Mouse (Mus musculus): ENCODE results near the gene Nup107. TPM values are rescaled to one million over a fixed set of nuclear protein-coding genes. Genes with fewer than 3 reads are reported as not detected.

Nup107 gene
- polyA plus RNA-seq, 1 experiment from 2014 or later = 55.1 TPM

- Histone ChIP-seq H3K4me2 (ENCODE audit: low read depth, low read length) (no peak overlapping the region), H3K9ac (ENCODE audit: low read length) (no peak overlapping the region), H3K4me3 (ENCODE audit: low read length) (no peak overlapping the region), H3K27me3 (ENCODE audit: control insufficient read depth, insufficient read depth, low read length) (no peaks in the 10 kb centered on the region), H3K36me3 (ENCODE audit: control insufficient read depth, insufficient read depth) (peaks cover 57% of the 10 kb centered on the region), H3K9me3 (replicated peaks; ENCODE audit: control insufficient read depth, low read length) (no peaks in the 10 kb centered on the region; the same call in 1 of the 2 replicates), H3K27ac (ENCODE audit: low read length) (no peak overlapping the region), H3K4me1 (ENCODE audit: control insufficient read depth, insufficient read depth, low read length) (no peaks in the 10 kb centered on the region)
- ATAC-seq (replicated peaks; ENCODE audit: extremely low read depth, insufficient read depth, low FRiP score) = no peak
- 97% methylated on average over 7 of the region's 7 CpGs for WGBS
Measured at GRCm38 (mm10) chr10:117752304-117752821, 40.1 kb downstream of the Nup107 start.

GRCm38 (mm10) chr10:117751744-117752143, 40.8 kb downstream of the Nup107 start:
- H3K9me3 ChIP-seq (replicated peaks; ENCODE audit: control insufficient read depth, low read length) = no peaks in the 10 kb centered on the region; the same call in 1 of the 2 replicates
- H3K27ac ChIP-seq (ENCODE audit: low read length) = no peak overlapping the region
- 90% methylated on average over 6 of the region's 6 CpGs for WGBS
- no peaks in the 10 kb centered on the region for H3K4me1 ChIP-seq (ENCODE audit: control insufficient read depth, insufficient read depth, low read length)
- no peak overlapping the region for H3K9ac ChIP-seq (ENCODE audit: low read length)
- no peak overlapping the region for H3K4me3 ChIP-seq (ENCODE audit: low read length)
- no peak overlapping the region for H3K4me2 ChIP-seq (ENCODE audit: low read depth, low read length)
- peaks cover 51% of the 10 kb centered on the region for H3K36me3 ChIP-seq (ENCODE audit: control insufficient read depth, insufficient read depth)
- no peak for ATAC-seq (replicated peaks; ENCODE audit: extremely low read depth, insufficient read depth, low FRiP score)
- H3K27me3 ChIP-seq (ENCODE audit: control insufficient read depth, insufficient read depth, low read length) = no peaks in the 10 kb centered on the region

- 97% methylated on average over 14 of the region's 14 CpGs for WGBS
- ATAC-seq (replicated peaks; ENCODE audit: extremely low read depth, insufficient read depth, low FRiP score) = no peak
- Histone ChIP-seq H3K4me2 (ENCODE audit: low read depth, low read length) (no peak overlapping the region), H3K9ac (ENCODE audit: low read length) (no peak overlapping the region), H3K4me1 (ENCODE audit: control insufficient read depth, insufficient read depth, low read length) (no peaks in the 10 kb centered on the region), H3K4me3 (ENCODE audit: low read length) (no peak overlapping the region), H3K27ac (ENCODE audit: low read length) (no peak overlapping the region), H3K9me3 (replicated peaks; ENCODE audit: control insufficient read depth, low read length) (no peaks in the 10 kb centered on the region; the same call in 1 of the 2 replicates), H3K36me3 (ENCODE audit: control insufficient read depth, insufficient read depth) (peaks cover 46% of the 10 kb centered on the region), H3K27me3 (ENCODE audit: control insufficient read depth, insufficient read depth, low read length) (no peaks in the 10 kb centered on the region)
Measured at GRCm38 (mm10) chr10:117751282-117751610, 41.3 kb downstream of the Nup107 start.

- no peaks in the 10 kb centered on the region; the same call in 1 of the 2 replicates for H3K9me3 ChIP-seq (replicated peaks; ENCODE audit: control insufficient read depth, low read length)
- H3K9ac ChIP-seq (ENCODE audit: low read length) = no peak overlapping the region
- WGBS = 96% methylated on average over 5 of the region's 5 CpGs
- no peak for ATAC-seq (replicated peaks; ENCODE audit: extremely low read depth, insufficient read depth, low FRiP score)
- no peak overlapping the region for H3K4me3 ChIP-seq (ENCODE audit: low read length)
- no peaks in the 10 kb centered on the region for H3K4me1 ChIP-seq (ENCODE audit: control insufficient read depth, insufficient read depth, low read length)
- H3K4me2 ChIP-seq (ENCODE audit: low read depth, low read length) = no peak overlapping the region
- no peaks in the 10 kb centered on the region for H3K27me3 ChIP-seq (ENCODE audit: control insufficient read depth, insufficient read depth, low read length)
- peaks cover 42% of the 10 kb centered on the region for H3K36me3 ChIP-seq (ENCODE audit: control insufficient read depth, insufficient read depth)
- no peak overlapping the region for H3K27ac ChIP-seq (ENCODE audit: low read length)
Measured at GRCm38 (mm10) chr10:117750529-117751281, 41.8 kb downstream of the Nup107 start.

GRCm38 (mm10) chr10:117749787-117750343, 42.6 kb downstream of the Nup107 start:
- no peaks in the 10 kb centered on the region for H3K27me3 ChIP-seq (ENCODE audit: control insufficient read depth, insufficient read depth, low read length)
- H3K27ac ChIP-seq (ENCODE audit: low read length) = no peak overlapping the region
- H3K36me3 ChIP-seq (ENCODE audit: control insufficient read depth, insufficient read depth) = peaks cover 35% of the 10 kb centered on the region
- no peak overlapping the region for H3K4me3 ChIP-seq (ENCODE audit: low read length)
- ATAC-seq (replicated peaks; ENCODE audit: extremely low read depth, insufficient read depth, low FRiP score) = no peak
- H3K9ac ChIP-seq (ENCODE audit: low read length) = no peak overlapping the region
- H3K9me3 ChIP-seq (replicated peaks; ENCODE audit: control insufficient read depth, low read length) = no peaks in the 10 kb centered on the region; the same call in 1 of the 2 replicates
- no peak overlapping the region for H3K4me2 ChIP-seq (ENCODE audit: low read depth, low read length)
- H3K4me1 ChIP-seq (ENCODE audit: control insufficient read depth, insufficient read depth, low read length) = 0 out of 2 replicates have a peak, but pooled peaks cover 6% of the 10 kb centered on the region
- 96% methylated on average over 14 of the region's 14 CpGs for WGBS

GRCm38 (mm10) chr10:117749050-117749686, 43.3 kb downstream of the Nup107 start:
- peaks cover 32% of the 10 kb centered on the region for H3K36me3 ChIP-seq (ENCODE audit: control insufficient read depth, insufficient read depth)
- 95% methylated on average over 10 of the region's 10 CpGs for WGBS
- no peaks in the 10 kb centered on the region for H3K27me3 ChIP-seq (ENCODE audit: control insufficient read depth, insufficient read depth, low read length)
- H3K4me2 ChIP-seq (ENCODE audit: low read depth, low read length) = no peak overlapping the region
- ATAC-seq (replicated peaks; ENCODE audit: extremely low read depth, insufficient read depth, low FRiP score) = no peak
- 0 out of 2 replicates have a peak, but pooled peaks cover 6% of the 10 kb centered on the region for H3K4me1 ChIP-seq (ENCODE audit: control insufficient read depth, insufficient read depth, low read length)
- H3K9me3 ChIP-seq (replicated peaks; ENCODE audit: control insufficient read depth, low read length) = no peaks in the 10 kb centered on the region; the same call in 1 of the 2 replicates
- no peak overlapping the region for H3K27ac ChIP-seq (ENCODE audit: low read length)
- H3K4me3 ChIP-seq (ENCODE audit: low read length) = no peak overlapping the region
- no peak overlapping the region for H3K9ac ChIP-seq (ENCODE audit: low read length)

GRCm38 (mm10) chr10:117748276-117749049, 44.0 kb downstream of the Nup107 start:
- Histone ChIP-seq H3K4me1 (ENCODE audit: control insufficient read depth, insufficient read depth, low read length) (0 out of 2 replicates have a peak, but pooled peaks cover 6% of the 10 kb centered on the region), H3K36me3 (ENCODE audit: control insufficient read depth, insufficient read depth) (peaks cover 32% of the 10 kb centered on the region), H3K4me3 (ENCODE audit: low read length) (no peak overlapping the region), H3K27me3 (ENCODE audit: control insufficient read depth, insufficient read depth, low read length) (no peaks in the 10 kb centered on the region), H3K9me3 (replicated peaks; ENCODE audit: control insufficient read depth, low read length) (no peaks in the 10 kb centered on the region; the same call in 1 of the 2 replicates), H3K27ac (ENCODE audit: low read length) (no peak overlapping the region), H3K4me2 (ENCODE audit: low read depth, low read length) (no peak overlapping the region), H3K9ac (ENCODE audit: low read length) (no peak overlapping the region)
- ATAC-seq (replicated peaks; ENCODE audit: extremely low read depth, insufficient read depth, low FRiP score) = no peak
- WGBS = 87% methylated on average over 10 of the region's 10 CpGs

GRCm38 (mm10) chr10:117747711-117748110, 44.8 kb downstream of the Nup107 start:
- WGBS = 86% methylated on average over 7 of the region's 7 CpGs
- H3K4me1 ChIP-seq (ENCODE audit: control insufficient read depth, insufficient read depth, low read length) = 0 out of 2 replicates have a peak, but pooled peaks cover 6% of the 10 kb centered on the region
- ATAC-seq (replicated peaks; ENCODE audit: extremely low read depth, insufficient read depth, low FRiP score) = no peak
- H3K27me3 ChIP-seq (ENCODE audit: control insufficient read depth, insufficient read depth, low read length) = no peaks in the 10 kb centered on the region
- H3K36me3 ChIP-seq (ENCODE audit: control insufficient read depth, insufficient read depth) = peaks cover 28% of the 10 kb centered on the region
- no peaks in the 10 kb centered on the region; the same call in 1 of the 2 replicates for H3K9me3 ChIP-seq (replicated peaks; ENCODE audit: control insufficient read depth, low read length)
- H3K9ac ChIP-seq (ENCODE audit: low read length) = no peak overlapping the region
- H3K4me3 ChIP-seq (ENCODE audit: low read length) = no peak overlapping the region
- H3K27ac ChIP-seq (ENCODE audit: low read length) = no peak overlapping the region
- no peak overlapping the region for H3K4me2 ChIP-seq (ENCODE audit: low read depth, low read length)

Measured in heart, embryonic 16.5 days (tissue).